Mouse (Mus musculus) lung, adult 2 months (tissue): ENCODE results near the gene Trpv4.

ENCODE experiments used
- CTCF ChIP-seq: fragments of 200-500 bp; IDR thresholded peaks from 2 replicates; pipeline ENCODE4 v1.5.1; 2011; ENCODE audit warnings: mild to moderate bottlenecking, low read length, control low read depth; ENCODE audit not compliant: insufficient read depth
- POLR2A ChIP-seq: fragments of 200-500 bp; IDR thresholded peaks from 2 replicates; pipeline ENCODE4 v1.6.1; 2011; ENCODE audit warnings: low read depth, mild to moderate bottlenecking, control low read depth, low read length, borderline replicate concordance; ENCODE audit errors: extremely low read depth

DNA sequence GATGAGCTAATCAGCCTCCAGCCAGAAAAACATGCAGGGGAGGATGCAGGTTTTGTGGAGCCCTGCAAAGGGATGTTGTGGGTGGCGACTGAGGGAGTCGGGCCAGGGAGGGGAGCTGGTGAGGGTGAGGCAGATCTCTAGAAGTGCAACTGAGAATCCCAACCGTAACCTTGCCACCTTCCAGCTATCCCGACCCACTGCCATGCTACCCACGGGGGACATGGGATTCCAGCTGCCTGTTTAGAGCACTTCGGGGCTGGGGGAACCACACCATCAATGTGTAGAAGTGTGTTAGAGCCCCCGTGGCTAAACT is 18.6 kb downstream of the Trpv4 start:
- TF ChIP-seq CTCF (no peak), POLR2A (no peak)
